Mouse (Mus musculus): ENCODE data around the gene Slc23a2.

GRCm38 (mm10) chr2:132174048-132174447 lies 29.1 kb upstream of the Slc23a2 start:
- TF ChIP-seq CTCF (IDR thresholded peaks at IDR 0.05; ENCODE audit: low read depth) (no peak), EP300 (IDR thresholded peaks at IDR 0.05; ENCODE audit: low read depth) (no peak)

Measured in liver, embryonic 14.5 days (tissue).